Mouse (Mus musculus) brain, embryonic 14.5 days (tissue): ENCODE measurements around the gene Dpy19l3.

Source experiments
- CTCF ChIP-seq: fragments of 200-500 bp; IDR thresholded peaks from 2 replicates; pipeline ENCODE4 v1.5.1; 2012; ENCODE audit warnings: inconsistent platforms, mild to moderate bottlenecking, moderate library complexity, borderline replicate concordance; ENCODE audit not compliant: insufficient read depth, insufficient read length; ENCODE audit errors: extremely low read depth
- POLR2A ChIP-seq: fragments of 200-500 bp; IDR thresholded peaks from 2 replicates; pipeline ENCODE4 v1.6.1; 2012; ENCODE audit warnings: mild to moderate bottlenecking, inconsistent platforms, borderline replicate concordance; ENCODE audit not compliant: poor library complexity, insufficient read depth, insufficient read length, severe bottlenecking; ENCODE audit errors: extremely low read depth

GRCm38 (mm10) chr7:35771106-35771505 is 16.9 kb upstream of the Dpy19l3 start:
- TF ChIP-seq CTCF (no peak), POLR2A (no peak)
